Mouse (Mus musculus): Measurements from ENCODE around the gene Arhgap25.
"Not testable (repeated sequence)": the region's sequence is repeated elsewhere in the genome, so short reads cannot be mapped to it uniquely, and the experiment has no call there.

The Arhgap25 gene

DNA sequence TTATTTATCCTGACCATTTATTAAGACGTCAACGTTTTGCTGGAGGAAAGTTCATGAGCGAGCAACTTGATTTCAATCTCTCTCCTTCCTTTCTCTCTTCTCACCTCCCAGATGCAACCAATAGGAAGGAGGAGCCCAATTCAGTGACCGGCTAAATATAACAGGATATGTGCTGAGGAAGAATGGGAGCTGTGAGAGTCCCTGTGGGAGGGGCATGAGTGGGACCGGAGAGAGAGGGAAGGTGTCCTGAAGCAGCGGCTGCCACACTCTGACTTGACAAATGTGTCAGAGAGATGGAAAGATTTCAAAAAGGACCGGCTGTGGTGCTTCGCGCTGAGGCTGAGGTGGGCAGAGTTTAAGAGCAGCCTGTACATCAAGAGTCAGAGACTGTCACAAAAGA, 2.6 kb upstream of the Arhgap25 start:
- DNase-seq (ENCODE audit: low spot score) = no peak

DNA sequence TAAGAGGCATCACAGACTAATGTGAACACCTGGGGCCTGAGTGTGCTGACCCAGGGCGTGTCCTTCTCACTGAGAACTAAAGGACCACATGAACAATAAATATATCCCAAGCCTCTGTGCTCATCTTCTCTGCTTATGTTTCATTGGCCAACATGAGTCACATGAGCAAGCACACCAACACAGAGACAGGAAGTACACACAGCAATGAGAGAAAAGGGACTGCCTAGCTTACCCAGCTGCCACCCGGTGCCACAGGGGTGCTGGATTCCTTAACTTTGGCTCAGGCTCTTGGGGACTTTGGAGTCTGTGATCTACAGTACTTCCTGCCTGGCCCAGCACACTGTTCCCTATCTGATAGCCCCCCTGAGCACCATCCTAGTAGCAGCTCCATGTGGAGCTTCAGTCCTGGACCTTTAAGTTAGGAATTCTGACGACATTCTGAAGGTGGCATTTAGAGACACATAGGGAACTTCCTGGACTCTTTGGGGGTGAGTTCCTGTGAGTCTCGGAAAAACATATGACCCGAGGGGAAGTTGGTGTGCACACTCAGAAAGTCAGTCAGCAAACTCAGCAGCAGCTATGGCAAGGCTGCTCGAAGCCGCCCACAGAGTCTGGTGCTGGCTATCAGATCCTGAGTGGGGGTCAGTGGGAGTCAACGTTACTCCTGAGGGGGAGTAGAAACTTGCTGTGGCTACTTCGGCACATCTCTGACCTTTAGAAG, 2.0 kb upstream of the Arhgap25 start:
- no peak for DNase-seq (ENCODE audit: low spot score)

DNA sequence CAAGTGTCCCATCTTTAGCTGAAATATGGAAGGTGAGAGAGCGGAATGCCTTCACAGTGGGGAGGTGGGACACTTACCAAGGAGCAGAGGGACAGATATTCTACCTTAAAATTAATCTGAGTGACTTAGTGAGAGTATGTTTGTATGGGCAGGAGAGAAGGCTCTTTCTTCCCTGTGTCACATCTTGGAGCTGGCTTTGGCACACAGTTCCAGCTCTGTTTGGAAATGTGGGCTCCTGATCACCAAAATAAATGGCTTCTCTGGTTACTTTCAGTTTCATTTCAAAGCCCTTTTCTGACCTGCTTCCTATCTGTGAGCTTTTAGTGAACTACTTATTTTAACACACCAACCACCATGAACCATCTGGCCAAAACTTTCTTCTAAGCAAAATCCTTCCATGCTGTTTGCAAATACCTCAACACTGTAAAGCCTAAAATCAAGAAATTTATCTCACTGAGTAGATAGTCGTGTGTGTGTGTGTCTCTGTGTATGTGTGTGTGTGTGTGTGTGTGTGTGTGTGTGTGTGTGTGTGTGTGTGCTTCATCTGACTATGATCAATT, 1.5 kb downstream of the Arhgap25 start:
- no peak for DNase-seq (ENCODE audit: low spot score)

DNA sequence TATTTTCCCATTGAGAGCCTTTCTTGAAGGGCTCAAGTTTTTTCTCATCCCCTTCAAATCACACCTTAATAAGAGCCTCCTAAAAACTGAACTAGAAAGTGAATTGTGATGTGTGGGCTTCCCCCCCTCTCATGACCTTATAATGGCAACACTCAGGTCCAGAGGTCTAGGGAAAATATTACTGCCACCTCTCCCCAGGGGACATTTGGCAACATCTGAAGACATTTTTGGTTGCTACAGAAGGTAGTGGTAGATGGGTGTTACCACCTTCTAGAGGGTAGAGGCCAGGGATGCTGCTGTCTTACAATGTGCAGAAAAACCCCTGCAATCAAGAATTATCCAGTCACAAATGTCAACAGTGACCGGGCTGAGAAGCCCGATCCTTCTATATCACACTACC, 2.7 kb downstream of the Arhgap25 start:
- no peak for DNase-seq (ENCODE audit: low spot score)

- no peak for DNase-seq (ENCODE audit: low spot score)
Measured at GRCm38 (mm10) chr6:87527846-87528557, 5.1 kb downstream of the Arhgap25 start.

- DNase-seq (ENCODE audit: low spot score) = no peak
Measured at GRCm38 (mm10) chr6:87527366-87527765, 5.7 kb downstream of the Arhgap25 start.

DNA sequence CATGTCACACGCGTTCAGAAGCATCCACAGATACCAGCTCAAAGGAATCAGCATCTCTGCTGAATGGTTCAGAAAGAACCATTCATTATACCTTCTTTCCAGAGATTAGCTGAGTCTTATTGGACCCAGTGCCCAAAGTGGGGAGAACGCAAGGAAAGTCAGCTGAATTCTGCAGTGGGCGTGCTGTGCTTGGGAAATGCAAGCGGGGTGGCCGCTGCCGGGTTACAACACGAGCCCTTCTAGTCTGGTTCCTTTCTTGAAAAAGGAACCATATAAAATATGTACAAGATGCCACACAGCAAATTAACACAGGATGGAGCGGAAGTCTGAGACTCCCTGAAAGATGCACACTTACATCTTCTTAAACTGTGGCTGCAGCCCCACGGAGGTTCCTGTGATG, 7.9 kb downstream of the Arhgap25 start:
- DNase-seq (ENCODE audit: low spot score) = no peak

GRCm38 (mm10) chr6:87524281-87524680, 8.8 kb downstream of the Arhgap25 start:
- DNase-seq (ENCODE audit: low spot score) = no peak

DNA sequence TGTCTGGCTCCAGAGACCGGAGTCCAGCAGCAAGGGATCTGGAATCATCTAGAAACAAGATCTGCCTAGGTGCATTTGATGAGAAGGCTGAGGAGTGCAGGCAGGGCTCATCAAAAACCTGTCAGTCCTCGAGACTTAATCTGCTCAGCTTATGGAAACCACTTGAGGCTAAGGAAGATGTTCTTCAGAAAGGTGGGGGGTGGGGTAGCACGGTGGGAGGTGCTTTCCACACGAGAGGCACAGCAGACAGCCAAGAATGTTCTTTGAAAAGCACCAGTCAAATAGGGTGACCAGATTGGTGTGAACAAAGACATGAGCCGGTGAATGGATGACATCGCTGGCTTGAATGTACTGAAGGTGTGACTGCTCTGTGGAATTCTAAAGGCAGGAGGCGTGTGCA, 9.3 kb downstream of the Arhgap25 start:
- DNase-seq (ENCODE audit: low spot score) = no peak

DNA sequence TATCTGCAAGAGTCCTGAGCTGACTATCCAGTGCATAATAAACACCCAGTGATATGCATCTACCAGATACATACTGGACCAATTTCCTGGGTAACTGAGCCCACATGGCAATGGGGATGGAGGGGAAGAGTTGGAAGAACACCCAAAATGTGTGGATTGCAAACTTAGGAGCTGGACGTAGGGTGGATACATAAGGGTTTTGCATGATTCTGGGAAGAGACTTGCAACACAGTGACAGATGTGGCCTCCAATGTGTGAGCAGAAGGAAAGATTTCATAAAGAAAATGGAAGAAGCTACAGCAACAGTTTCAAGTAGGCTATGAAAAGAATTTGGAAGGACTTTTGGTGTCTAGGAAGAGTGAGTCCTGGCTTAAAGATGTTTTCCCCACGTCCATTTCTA, 10.0 kb downstream of the Arhgap25 start:
- DNase-seq (ENCODE audit: low spot score) = no peak

DNA sequence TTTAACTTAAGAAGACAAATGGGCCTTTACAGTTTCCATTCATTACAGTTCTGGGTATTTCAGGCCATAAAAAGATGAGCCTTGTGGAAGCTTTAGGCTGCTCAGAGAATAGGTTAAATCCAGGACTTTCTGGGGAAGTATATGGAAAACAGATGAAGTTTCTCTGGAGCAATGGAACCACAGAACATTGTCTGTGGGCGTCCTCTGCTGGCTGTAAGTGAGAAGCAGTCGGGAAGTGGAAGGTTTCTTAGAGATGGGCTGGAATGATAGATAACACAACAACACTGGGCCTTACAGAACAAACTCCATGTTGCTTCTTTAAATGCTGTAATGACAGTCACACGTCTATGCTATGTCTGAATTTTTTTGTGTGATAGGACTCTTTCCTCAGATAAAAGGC, 10.8 kb downstream of the Arhgap25 start:
- peak; percentile 43 for DNase-seq (ENCODE audit: low spot score)

DNA sequence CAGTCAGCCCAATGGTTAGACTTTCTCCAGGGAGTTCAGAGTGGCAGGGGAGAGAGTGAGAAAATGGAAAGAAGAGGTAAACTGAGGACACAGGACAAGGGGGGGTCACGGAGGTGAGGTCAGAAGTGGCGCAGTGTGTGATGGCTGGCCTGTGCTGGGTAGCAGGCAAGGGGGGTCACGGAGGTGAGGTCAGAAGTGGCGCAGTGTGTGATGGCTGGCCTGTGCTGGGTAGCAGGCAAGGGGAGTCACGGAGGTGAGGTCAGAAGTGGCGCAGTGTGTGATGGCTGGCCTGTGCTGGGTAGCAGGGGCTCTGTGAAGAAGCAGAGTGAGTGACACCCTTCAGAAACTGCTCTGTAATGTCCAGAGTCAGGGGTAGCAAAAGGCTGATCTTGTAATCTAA, 11.4 kb downstream of the Arhgap25 start:
- not testable (repeated sequence) for DNase-seq (ENCODE audit: low spot score)

DNA sequence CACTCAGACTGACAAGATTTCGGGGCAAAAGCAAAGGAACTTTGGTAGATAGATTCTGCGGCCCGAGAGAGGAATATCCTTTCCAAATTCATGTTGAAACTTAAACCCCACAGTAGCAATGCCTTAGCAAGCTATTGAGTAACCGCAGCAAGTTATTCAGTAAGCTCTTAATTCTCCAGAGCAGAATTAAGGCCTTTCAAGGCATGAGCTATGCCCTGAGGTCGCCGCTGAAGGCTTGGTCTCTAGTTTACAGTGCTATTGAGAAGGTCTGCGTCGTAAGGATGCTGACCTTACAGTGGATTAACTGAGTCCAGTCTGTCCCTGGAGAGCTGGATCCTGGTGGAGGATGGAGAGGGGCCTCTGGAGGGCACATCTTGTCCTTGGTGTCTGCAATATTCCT, 12.5 kb downstream of the Arhgap25 start:
- no peak for DNase-seq (ENCODE audit: low spot score)

DNA sequence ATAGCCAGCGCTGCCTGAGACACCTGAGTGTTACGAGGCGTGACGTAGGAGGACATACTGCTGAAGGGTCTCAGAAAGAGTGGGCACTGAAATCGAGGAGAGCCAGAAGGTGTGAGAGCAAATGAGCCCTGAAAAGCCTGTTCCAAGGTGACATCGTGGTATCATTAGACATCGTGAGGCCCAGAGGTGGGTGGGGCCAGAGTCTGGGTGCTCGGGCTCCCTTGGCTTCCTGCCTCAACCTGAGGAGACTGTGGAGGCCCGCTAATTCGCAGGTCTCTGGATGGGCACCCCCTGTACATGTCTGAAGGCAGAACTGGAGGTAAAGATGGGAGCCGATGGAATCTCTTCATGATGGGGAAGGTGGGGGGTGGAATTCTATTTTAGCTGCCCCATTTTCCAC, 13.2 kb downstream of the Arhgap25 start:
- no peak for DNase-seq (ENCODE audit: low spot score)

- DNase-seq (ENCODE audit: low spot score) = no peak
Measured at GRCm38 (mm10) chr6:87518622-87519021, 14.4 kb downstream of the Arhgap25 start.

DNA sequence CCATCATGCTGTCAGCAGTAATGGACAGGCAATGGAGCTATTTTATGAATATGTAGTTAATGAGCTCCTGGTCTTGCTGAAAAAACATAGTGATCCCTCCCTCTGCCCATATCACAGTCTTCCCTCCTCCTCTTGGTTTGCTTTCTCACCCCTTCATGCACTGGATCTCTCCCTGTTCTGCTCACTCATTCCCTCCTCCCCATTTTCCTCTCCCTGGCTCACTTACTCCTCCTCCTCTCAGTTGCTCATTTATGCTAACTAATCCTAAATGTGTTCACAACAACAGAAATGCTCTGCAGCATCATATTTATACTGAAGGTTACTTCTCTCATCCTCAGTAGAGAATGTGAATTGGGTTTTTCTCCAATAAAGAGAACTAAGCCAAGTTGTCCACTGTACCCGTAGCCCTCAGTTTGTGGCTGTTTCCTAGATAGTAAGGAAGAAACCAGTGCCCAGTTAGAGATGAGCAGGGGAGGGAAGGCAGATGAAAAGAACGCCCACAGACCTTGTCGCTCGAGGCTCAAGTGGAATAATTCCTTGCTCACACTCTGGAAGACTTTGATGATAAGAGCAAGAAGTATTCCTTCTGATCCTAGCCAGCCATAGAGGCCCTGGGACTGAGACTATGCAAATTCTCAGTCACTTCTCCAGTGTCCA, 15.2 kb downstream of the Arhgap25 start:
- no peak for DNase-seq (ENCODE audit: low spot score)

DNA sequence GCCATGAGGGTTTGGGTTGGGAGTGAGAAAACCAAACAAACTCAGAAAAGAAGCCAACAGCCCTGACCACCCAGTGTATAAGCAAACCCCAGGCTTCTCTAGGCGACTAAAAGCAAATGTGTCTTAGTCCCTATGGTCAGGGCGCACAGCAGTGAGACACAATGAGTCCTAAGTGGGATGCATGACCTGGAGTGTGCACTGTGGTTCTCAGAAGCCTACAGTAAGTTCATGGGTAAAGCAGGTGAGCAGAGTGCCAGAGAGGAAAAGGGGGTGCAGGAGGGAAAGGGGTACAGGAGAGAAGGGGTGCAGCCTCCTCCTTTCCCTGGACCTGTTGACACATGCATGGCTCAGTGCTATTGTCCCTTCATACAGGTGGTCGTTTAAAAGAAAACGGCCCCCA, 18.7 kb downstream of the Arhgap25 start:
- no peak for DNase-seq (ENCODE audit: low spot score)

- DNase-seq (ENCODE audit: low spot score) = peak; percentile 79
Measured at GRCm38 (mm10) chr6:87513046-87513767, 19.9 kb downstream of the Arhgap25 start.

DNA sequence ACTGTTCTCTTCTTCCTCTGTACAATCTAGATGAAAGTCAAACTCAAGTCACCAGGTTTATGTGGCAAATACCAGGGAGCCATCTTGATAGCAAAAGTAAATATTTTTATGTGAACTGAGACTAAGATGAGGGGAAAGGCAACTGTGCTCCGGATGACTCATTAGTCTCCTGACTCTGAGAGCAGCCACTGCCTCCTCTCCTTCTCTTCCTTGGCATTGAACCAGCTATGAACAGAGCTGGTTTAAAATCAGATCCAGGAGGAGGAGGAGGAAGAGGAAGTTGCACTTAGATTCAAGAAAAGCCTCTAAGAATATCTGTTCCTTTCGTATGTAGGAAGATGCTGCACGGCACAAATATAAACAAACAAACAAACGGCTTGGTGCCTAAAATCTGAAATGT, 22.1 kb downstream of the Arhgap25 start:
- DNase-seq (ENCODE audit: low spot score) = no peak

GRCm38 (mm10) chr6:87509806-87510205, 23.3 kb downstream of the Arhgap25 start:
- no peak for DNase-seq (ENCODE audit: low spot score)

- no peak for DNase-seq (ENCODE audit: low spot score)
Measured at GRCm38 (mm10) chr6:87504875-87505274, 28.2 kb downstream of the Arhgap25 start.

- DNase-seq (ENCODE audit: low spot score) = no peak
Measured at GRCm38 (mm10) chr6:87503976-87504375, 29.1 kb downstream of the Arhgap25 start.

Data from urinary bladder, postnatal 25 days (tissue).